Mouse (Mus musculus) neutrophil, adult 5-6 weeks (primary cell): ENCODE results near the gene Snx1. TPM values are rescaled to one million over a fixed set of nuclear protein-coding genes. Genes with fewer than 3 reads are reported as not detected.

Experiments
- ATAC-seq: fragments of 151-379, 151-347 bp; 2 replicates; pipeline ENCODE4 v1.8.0; 2017; ENCODE audit warnings: mild to moderate bottlenecking, moderate TSS enrichment; ENCODE audit not compliant: insufficient number of reproducible peaks, poor library complexity, low FRiP score, severe bottlenecking; ENCODE audit errors: extremely low read depth
- total RNA-seq: library from RNA; stranded (forward); fragments of 200-1000 nt; gene quantifications from 2 replicates; pipeline ENCODE4 v1.2.3, GENCODE M21; 2017

The Snx1 gene
- total RNA-seq = 86.3 and 104 TPM in 2 replicates

DNA sequence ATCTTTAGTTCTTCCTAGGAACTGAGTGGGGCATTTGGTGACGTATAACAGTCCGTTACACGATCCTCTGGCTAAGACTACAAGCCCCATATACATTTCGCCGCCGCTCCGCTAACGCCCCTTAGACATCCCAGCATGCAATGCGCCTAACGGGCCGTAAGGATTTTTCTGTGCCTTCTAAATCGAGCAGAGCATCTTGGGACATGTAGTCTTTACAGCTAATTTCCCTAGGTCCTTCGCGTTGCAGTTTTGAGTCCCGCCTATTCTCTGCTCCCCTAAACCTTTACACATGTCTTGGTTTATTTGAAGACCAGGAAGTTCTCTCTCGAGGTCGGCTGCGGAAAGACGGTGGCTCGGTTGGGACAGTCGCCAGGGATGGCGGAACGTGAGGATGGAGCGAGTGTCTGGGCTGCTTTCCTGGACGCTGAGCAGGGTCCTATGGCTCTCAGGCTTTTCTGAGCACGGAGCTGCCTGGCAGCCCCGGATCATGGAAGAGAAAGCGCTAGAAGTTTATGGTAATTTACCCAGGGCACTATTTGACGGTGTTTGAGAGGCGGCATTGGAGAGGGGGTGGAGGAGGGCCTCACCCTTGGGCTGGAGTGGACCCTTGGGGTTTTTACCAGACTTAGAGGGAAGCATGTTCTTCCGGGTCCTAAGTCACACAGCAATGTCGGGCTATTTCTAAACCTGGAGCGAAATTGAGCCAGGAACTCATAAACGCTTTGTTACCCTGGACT lies at the start of gene Snx1, which contains the start of gene Ciao2a:
Gene Snx1, minus strand, starts transcription at position 132 of the 737 bp plus-strand sequence.
Gene Ciao2a, plus strand, starts transcription at position 156 of the 737 bp plus-strand sequence.
- peak; percentile 86 for ATAC-seq

DNA sequence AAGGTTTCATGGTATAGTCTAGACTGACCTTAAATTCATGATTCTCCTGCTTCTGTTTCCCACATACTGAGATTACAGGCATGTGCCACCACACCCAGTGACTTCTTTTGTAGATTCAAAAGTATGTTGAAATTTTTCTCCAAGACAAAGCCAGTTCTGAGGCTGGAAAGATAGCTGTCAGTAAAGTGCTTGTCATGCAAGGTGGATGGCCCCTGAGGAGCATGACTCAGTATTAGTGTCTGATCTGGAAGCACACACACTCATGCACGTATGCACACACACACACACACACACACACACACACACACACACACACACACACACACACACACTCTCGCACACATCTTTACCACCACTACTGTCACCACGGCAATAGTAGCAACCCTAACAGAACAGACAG lies 48.6 kb upstream of the Snx1 start:
- ATAC-seq = no peak

DNA sequence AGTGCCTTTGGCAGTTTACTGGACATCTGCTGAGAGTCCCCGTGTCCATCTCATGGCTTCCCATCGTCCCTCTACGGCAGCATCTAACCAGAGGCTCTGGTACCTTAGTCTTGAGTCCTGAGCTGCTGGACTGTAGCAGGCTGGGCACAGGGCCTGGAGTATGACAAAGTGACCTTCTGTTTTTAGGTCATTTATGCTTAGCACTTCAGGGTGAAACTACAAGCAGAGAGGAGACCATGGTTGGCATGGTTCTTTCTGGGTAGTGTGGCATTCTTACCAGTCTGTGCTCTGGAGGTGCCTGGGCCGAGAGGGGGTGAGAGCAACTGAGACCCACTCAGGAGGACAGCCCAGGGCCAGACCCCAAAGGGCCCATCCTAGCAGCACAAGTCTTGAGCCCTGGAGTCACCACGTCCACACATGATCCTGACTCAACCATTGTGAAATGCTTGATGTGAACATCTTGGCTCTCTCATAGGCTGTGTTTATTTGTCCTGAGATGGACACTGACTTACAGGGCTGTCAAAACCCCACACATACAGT lies 47.0 kb upstream of the Snx1 start:
- no peak for ATAC-seq

DNA sequence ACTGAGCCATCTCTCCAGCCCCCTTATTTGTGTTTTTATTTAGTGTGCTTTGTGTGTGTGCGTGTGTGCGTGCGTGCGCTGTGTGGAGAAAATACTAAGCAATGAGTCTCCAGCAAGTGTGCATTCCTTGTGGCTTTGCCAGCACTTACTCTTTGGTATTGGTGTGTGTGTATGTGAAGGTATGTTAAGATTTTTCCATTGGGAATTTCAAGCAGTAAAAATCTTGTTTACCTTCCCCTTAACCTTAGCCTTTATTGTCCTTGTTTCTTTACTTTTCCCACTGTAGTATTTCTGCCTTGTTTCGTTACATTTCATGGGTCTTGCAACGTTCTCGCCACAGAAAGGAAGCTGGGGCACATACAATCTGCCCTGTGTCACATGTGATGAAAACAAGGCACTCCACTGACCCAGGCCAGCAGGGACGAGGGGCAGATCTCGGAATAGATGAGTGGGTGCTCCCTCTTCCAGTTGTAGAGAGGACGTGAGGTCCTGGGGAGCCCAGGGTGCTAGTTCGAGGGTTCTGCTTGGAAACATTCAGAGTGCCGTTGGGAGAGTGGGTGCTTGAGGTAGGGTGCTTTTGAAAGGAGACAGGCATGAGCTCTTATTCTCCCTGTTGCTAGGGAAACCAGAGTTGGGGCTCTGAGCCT lies 45.0 kb upstream of the Snx1 start:
- ATAC-seq = no peak

DNA sequence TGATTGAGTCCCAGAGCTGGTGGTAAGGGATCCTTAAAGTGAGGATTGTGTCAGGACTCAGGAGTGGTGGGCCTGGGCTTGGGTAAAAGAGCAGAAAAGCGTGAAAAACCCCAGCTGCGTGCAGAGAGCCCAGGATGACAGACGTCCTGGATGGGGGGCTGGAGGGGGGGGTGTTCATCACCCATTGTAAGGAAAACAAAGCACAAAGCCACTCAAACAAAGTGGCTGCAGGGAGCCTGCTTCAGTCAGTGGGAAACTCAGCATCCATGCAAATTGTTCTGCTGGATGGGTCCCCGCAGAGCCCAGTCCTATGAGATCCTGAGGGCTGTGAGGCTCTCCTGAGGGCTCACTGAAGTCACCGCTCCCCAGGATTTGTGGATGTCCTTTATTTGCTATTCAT lies 44.1 kb upstream of the Snx1 start:
- ATAC-seq = no peak

DNA sequence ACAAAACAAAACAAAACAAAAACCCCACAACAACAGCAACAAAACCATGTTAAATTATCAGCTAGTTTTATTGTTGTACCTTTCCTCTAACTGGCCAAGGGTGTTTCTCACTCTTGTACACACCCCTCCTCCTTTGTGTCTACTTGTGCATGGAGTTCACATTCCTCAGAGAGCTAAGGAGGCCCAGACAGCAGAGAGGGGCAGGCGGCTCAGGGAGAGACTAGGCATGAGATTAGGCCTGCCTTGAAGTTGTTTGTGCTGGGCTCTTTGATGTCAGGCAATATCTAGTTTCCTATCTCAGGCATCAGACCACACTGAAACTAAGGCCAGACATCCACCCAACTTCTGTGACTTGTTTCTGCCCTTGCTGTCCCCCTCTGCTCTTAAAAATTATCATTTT lies 41.8 kb upstream of the Snx1 start:
- ATAC-seq = no peak

DNA sequence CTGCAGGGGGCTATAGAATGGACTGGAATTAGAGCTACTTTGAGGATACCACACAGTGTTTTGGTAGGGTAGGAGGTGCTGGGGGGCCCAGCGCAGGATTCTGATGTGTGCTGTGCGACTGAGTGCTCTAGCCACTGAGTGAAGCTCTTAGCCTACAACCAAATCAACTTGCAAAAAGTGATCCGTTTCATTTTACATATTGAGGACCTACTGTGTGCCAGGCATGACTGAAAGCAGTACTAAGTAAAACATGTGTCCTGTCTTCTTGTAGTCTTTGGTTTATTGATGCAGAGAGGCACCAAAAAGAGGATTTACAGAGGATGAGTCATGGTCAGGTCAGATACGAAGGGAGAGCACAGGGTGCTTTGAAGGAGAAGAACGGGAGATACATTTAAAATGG lies 40.8 kb upstream of the Snx1 start:
- ATAC-seq = no peak

DNA sequence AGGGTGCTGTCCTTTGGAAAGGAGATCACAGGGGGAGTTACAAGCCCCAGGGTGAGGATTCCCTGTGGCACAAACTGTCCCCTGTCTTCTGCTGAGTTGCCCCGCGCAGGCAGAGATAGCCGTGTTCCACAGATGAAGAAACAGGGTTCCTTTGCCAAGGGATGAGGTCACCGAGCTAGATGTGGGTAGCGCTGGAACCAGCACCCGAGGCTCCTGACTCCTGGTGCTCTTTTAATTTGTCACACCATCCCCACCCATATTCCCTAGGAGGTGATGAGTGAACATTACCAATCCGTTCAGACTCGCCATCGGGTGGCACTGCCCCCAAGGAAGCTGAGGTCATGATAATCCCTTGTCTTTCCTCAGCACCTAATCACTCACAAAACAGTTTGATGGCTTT lies 36.6 kb upstream of the Snx1 start:
- no peak for ATAC-seq

DNA sequence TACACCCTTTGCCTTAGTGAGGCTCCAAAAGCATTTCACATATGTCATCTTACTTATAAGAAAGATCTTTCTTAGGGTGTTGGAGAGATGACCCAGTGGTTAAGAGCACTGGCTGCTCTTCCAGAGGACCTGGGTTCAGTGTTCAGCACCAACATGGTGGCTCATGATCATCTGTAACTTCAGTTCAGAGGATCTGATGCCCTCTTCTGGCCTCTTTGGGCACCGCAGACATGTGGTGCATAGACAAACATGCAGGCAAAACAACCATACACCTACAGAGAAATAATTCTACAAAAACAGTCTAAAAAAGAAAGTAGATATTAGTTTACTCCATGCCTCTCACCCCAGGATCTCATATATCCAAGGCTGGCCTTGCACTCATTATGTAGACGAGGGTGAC lies 33.8 kb upstream of the Snx1 start:
- ATAC-seq = no peak

DNA sequence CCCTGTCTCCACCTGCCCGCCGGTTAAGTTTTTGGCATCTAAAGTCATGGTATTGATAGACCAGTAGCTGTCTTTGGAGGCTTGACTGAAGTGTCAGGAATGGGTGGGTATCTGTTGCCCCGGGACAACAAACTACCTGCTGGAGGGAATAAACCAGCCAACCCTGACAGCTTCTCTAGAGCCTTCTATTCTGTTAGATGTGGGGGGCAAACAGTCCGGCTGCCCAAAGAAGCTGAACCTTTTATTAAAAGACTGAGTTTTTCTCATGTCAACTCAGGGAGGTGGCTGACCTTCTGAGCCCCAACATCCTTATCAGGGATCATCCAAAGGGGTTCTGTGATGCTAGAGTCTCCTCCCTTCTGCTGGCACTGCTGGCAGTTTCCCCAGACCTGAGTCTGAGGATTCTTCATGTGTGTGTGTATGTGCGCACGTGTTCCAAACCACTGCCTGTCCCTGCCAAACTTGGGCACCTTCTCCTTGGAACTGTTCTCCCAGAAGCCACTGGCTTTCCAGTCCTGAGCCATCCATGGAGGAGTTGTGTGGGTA lies 32.6 kb upstream of the Snx1 start:
- ATAC-seq = no peak

DNA sequence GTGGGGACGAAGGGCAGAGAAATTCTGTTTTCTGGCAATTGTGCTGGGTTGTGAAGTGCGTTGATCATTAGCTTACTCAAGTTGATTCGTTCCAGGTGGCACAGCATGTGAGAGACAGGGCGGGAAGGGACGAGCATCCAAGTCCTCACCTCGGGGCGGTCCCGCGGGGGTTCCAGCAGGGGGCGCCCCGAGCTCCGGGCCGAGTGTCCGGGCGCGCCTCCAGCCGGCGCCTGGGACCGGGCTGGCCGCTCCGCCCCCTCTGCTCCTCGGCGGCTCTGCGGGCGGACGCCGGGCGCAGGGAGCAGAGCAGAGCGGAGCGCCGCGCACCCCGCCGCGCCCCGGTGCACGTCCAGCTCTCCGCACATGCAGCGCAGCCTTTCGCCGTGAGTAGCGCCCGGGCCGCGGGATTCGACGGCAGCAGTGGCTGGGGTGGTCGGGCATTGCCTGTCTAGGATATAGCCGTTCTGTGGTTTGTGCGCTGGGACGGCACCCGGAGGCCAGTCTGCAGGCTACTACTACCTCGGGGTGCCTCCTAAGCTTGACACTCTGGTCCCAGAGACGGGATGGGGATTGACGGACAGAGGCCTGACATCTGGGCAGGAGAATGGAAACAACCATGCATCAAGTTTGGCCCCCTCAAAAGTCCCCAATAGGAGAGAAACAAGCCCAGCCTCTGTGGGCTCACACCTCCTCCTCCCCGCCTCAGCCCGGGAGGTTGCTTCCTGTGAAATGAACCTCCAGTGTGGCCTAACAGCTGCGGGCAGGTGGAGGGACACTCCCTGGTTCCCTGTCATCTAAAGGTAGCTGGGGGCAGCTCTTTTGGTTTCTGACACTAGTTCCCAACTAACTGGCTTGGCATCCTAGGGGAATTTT lies 31.8 kb upstream of the Snx1 start, which contains the start of gene Dapk2:
Gene Dapk2, plus strand, starts transcription at position 266 of the 873 bp plus-strand sequence.
- ATAC-seq = peak; percentile 56

DNA sequence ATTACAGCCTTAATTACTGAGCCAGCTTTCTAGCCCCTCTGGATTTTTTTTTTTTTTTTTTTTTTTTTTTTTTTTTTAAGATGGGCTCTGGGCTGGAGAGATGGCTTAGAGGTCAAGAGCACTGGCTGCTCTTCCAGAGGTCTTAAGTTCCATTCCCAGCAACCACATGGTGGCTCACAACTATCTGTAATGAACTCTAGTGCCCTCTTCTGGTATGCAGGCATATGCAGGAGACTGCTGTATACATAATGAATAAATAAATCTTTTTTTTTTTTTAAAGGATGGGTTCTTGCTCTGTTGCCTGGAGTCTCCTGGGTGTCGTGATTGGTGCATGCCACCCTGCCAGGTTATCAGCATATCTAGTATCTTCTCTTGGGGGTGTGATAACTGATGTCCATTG lies 29.1 kb upstream of the Snx1 start:
- no peak for ATAC-seq

DNA sequence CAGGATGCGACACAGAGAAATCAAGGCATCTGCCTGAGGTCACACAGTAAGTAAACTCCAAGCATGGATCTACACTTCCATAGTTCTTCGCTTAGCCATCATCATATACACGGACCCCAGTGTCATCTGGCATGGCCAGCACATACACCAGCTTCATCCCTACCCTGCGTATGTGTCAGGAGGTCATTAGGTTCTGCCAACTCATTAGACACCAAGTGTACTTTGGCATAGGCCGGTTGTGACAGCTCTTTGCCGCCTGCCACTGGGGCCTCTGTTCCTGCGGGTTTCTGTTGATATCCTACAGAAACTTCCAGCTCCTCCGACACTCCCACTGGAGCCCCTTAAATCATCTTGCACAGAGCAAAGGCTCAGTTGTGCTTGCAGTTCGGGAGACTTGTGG lies 27.6 kb upstream of the Snx1 start:
- ATAC-seq = no peak

DNA sequence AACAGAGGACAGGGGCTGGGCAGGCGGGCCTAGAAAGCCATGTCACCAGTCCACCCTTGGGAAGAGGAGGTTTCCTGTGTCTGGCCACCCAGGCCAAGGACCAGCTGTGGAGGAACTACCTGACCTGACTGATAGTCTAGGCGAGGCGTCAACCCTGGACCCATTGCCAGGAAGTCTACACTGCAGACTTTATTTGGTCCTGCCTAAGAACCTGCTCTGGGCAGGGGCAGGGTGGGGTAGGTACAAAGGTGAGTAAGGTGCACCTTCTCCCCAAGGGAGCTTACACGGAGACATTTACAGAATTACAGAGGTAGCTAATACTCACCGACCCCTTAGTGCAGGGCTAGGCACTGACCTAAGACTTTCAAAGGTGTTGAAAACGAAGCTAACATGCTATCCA lies 27.2 kb upstream of the Snx1 start:
- ATAC-seq = no peak

DNA sequence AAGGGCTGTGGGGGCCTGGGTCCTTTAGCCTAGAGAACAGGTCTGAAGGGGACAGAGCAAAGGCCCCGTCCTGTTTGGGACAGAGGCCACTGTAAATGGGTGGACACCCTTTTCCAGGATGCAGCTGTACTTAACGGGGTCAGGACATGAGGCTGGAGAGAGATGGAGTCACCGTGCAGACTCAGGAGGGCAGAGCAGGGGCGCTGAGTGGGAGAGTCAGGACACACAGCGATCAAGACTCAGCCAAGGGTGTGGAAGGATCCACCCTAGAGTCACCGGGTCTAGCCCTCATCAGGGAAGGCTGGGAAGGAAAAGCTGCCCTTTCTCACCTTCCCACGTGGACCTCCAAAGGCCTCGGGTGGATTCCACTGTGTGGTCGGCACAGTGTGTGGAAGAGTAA lies 25.6 kb upstream of the Snx1 start:
- ATAC-seq = no peak

DNA sequence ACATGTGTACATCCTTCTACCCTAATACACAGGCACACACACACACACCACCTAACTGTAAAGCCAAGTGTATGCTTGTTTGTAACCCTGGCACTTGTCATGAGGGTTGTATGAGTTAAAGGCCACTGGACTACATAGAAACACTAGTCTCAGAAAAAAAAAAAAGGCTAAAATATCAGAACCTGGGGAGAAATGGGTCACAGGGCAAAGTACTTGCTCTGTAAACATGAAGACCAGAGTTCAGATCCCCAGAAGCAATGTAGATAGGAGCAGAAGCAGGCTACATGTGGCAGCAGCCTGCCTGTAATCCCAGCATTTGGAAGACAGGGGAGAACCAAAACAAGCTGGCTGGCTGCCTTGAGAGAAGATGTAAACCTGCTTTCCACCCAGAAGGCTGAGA lies 19.8 kb upstream of the Snx1 start:
- no peak for ATAC-seq

DNA sequence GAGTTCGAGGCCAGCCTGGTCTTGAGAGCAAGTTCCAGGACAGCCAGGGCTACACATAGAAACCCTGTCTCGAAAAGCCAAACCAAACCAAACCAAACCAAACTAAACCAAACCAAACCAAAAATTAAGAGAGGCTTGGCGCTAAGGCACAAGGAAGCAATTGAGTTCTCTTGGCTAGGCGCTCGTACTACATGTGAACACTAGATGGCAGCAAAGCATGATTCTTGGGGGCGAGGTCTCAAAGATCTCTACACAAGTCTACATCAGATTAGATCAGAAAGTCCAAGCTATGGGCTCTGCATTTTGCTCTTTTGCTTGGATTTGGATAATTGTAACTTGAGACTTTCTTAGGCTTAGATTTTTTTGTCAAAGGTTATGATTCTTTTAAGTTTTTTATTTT lies 17.9 kb upstream of the Snx1 start:
- ATAC-seq = peak; percentile 81; the same call in 1 of the 2 replicates

DNA sequence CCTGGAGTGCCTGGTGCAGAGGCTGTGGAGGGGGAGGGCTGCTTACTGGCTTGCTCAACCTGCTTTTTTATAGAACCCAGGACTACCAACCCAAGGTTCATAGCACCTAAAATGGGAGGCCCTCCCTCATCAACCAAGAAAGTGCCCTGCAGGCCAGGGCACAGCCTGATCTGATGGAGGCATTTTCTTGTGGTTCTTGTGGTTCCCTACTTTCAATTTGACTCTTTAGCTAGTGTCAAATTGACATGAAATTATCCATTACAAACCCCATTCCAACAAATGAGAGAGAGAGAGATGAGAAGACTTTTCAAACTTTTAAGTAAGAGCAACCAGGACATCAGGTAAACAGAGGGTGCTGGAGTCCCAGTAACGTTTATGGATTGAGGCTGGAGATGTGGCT lies 15.9 kb upstream of the Snx1 start:
- no peak for ATAC-seq

DNA sequence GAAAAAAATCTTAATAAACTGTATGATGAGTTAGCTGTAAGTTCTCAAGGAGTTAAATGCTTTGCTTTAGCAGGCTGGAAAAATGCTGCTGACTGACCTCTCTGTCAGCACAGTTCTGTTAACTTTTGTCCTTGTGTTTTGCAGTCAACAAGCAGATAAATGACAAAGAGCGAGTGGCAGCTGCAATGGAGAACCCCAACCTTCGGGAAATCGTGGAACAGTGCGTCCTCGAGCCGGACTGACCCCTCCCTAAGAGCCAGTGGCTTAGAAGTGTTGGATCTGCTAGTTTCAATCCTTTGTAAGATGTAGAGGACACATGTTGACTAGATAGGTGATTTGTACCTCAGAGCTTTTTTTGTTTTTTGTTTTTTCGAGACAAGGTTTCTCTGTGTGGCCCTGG lies 11.8 kb upstream of the Snx1 start:
- no peak for ATAC-seq
